Mouse (Mus musculus) heart, postnatal 0 days (tissue): Measurements from ENCODE around the gene Shank3. TPM values are rescaled to one million over a fixed set of nuclear protein-coding genes. Genes with fewer than 3 reads are reported as not detected.

Experiments used
- ATAC-seq: fragments of 200-750 bp; cut with Nextera tagmentation; 2 replicates; pipeline ENCODE4 v1.8.0; 2017; ENCODE audit warnings: low read depth, moderate number of reproducible peaks, moderate library complexity; ENCODE audit not compliant: insufficient read depth
- DNase-seq: peaks from one replicate; pipeline ENCODE4 v3.0.0-alpha.2; 2016; ENCODE audit warnings: low spot score
- H3K27ac ChIP-seq: fragments of 300-500 bp; sonication (generic); 2 replicates; pipeline ENCODE4 v1.5.1; 2014; ENCODE audit warnings: low read depth, mild to moderate bottlenecking
- H3K27me3 ChIP-seq: fragments of 300-500 bp; sonication (generic); 2 replicates; pipeline ENCODE4 v1.6.1; 2014; ENCODE audit warnings: low read length, mixed read lengths; ENCODE audit not compliant: control insufficient read depth, insufficient read depth
- H3K36me3 ChIP-seq: fragments of 300-500 bp; sonication (generic); replicated peaks from 2 replicates; pipeline ENCODE4 v1.6.1; 2014; ENCODE audit warnings: low read length, mixed read lengths; ENCODE audit not compliant: control insufficient read depth, insufficient read depth
- H3K4me1 ChIP-seq: fragments of 300-500 bp; sonication (generic); 2 replicates; pipeline ENCODE4 v1.6.1; 2014; ENCODE audit warnings: antibody characterized with exemption; ENCODE audit not compliant: control insufficient read depth, insufficient read depth
- H3K4me2 ChIP-seq: fragments of 300-500 bp; sonication (generic); 2 replicates; pipeline ENCODE4 v1.6.1; 2014; ENCODE audit warnings: low read depth, mild to moderate bottlenecking, low read length, moderate library complexity
- H3K4me3 ChIP-seq: fragments of 300-500 bp; sonication (generic); 2 replicates; pipeline ENCODE4 v1.5.1; 2014; ENCODE audit warnings: low read depth, low read length
- H3K9ac ChIP-seq: fragments of 300-500 bp; sonication (generic); replicated peaks from 2 replicates; pipeline ENCODE4 v1.6.1; 2014; ENCODE audit warnings: low read depth, low read length, mixed read lengths
- H3K9me3 ChIP-seq: fragments of 300-500 bp; sonication (generic); replicated peaks from 2 replicates; pipeline ENCODE4 v1.6.1; 2016; ENCODE audit warnings: low read length; ENCODE audit not compliant: control insufficient read depth
- CTCF ChIP-seq: IDR thresholded peaks from 2 replicates; pipeline ENCODE4 v1.5.1; 2016; ENCODE audit warnings: antibody characterized with exemption, control low read depth, low read depth
- EP300 ChIP-seq: IDR thresholded peaks from 2 replicates; pipeline ENCODE4 v1.6.1; 2016; ENCODE audit warnings: antibody characterized with exemption, low read depth
- WGBS: fragments of 180-500 bp; shearing (Covaris S2); extraction: QIAGEN DNeasy Blood & Tissue Kit; methylation state at CpG from one replicate; pipeline ENCODE4 v1.1.7; 2014; 5-methylcytosine and 5-hydroxymethylcytosine counted together
- polyA plus RNA-seq: library from polyadenylated mRNA; unstranded; fragments of >200 nt; fragmentation: Nextera tagmentation; extraction: Ambion mirVana; gene quantifications from 2 replicates; pipeline ENCODE4 v1.2.1, GENCODE M21; 2015
- total RNA-seq: library from RNA; depleted of rRNA; stranded (reverse); fragments of >200 nt; gene quantifications from 2 replicates; pipeline ENCODE4 v1.2.3, GENCODE M21; 2014; ENCODE audit warnings: low replicate concordance

Gene Shank3
- total and polyA plus RNA-seq, 2 experiments from 2014 or later: 1.1 to 26.5 TPM

DNA sequence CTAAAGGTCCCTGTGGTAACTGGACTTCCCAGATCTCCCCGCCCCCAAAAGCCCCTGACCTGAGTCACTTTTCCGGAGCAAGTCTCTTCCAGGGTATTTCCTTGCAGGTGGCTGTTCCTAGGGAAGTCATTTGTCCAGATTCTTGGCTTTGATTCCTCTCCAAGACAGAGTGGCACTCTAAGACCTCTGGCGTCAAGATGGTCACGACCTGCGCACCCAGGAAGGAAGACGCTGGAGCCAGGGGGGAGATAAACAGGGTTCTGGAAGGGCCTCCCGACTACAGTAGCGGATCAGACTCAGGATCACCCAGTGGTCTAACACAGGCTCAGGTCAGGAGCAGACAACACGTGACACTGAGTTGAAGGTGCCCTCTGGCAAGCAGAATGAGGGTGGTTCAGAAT lies 22.3 kb upstream of the Shank3 start, which contains the start of gene Arsa:
TSS of gene Arsa (minus strand) at position 335 of the 401 bp plus-strand sequence.
- peaks cover 3% of the 10 kb centered on the region for H3K9me3 ChIP-seq
- 35% methylated on average over 9 of the region's 9 CpGs for WGBS
- TF ChIP-seq CTCF (no peak), EP300 (0 out of 2 replicates have a peak, but pooled peaks have one; percentile 26)
- peak within 1 kb of the TSS; percentile 80 for H3K27ac ChIP-seq
- H3K36me3 ChIP-seq: no peaks in the 10 kb centered on the region
- no peak for ATAC-seq
- H3K4me1 ChIP-seq: peaks cover 10% of the 10 kb centered on the region
- H3K4me3 ChIP-seq: peak within 1 kb of the TSS; percentile 54
- no peaks in the 10 kb centered on the region for H3K27me3 ChIP-seq
- H3K9ac ChIP-seq: peak within 1 kb of the TSS; percentile 46
- no peak for DNase-seq
- H3K4me2 ChIP-seq: peak within 1 kb of the TSS; percentile 88

DNA sequence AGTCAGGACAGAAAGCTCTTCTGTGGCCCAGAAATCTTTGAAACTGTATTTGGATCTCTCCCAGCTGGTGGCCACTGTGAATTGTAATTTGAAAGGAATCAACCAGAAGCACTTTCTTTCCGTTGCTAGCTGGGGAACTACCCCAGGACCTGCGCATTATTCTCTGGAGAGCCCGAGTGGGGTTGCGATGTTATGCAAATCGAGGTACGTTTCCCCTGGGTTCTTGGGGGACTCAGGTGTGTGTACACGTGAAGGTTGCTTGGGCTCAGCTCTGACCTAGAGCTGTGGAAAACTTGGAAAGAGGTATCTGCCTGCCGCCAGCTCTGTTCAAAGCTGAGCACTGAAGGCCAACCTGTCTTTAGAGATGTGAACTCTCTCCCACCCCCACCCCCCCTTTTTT lies 21.6 kb upstream of the Shank3 start:
- Histone ChIP-seq H3K4me2 (peak overlapping the region; percentile 4; the same call in 1 of the 2 replicates), H3K4me3 (no peak overlapping the region), H3K9ac (no peak overlapping the region), H3K27ac (peak overlapping the region; percentile 5; the same call in 1 of the 2 replicates), H3K36me3 (no peaks in the 10 kb centered on the region), H3K4me1 (peaks cover 10% of the 10 kb centered on the region), H3K27me3 (no peaks in the 10 kb centered on the region), H3K9me3 (peaks cover 8% of the 10 kb centered on the region)
- no peak for DNase-seq
- ATAC-seq: no peak
- WGBS: 60% methylated on average over 8 of the region's 8 CpGs
- TF ChIP-seq EP300: no peak

DNA sequence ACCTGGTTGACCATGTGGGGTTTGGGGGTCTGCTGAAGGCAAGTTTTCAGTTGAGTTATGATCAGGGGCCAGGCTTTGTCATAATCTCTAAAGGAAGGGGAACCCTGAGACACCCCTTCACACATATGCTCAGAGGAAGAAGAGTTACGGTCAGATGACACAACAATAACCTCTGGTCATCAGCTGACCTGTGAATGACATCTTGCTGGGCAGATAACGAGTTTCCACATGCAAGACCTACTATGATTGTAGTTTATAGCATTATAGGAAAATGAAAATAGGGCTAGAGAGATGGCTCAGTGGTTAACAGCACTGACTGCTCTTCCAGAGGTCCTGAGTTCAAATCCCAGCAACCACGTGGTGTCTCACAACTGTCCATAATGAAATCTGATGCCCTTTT lies 20.8 kb upstream of the Shank3 start:
- no peak for TF ChIP-seq CTCF
- TF ChIP-seq EP300: no peak
- no peaks in the 10 kb centered on the region for H3K36me3 ChIP-seq

DNA sequence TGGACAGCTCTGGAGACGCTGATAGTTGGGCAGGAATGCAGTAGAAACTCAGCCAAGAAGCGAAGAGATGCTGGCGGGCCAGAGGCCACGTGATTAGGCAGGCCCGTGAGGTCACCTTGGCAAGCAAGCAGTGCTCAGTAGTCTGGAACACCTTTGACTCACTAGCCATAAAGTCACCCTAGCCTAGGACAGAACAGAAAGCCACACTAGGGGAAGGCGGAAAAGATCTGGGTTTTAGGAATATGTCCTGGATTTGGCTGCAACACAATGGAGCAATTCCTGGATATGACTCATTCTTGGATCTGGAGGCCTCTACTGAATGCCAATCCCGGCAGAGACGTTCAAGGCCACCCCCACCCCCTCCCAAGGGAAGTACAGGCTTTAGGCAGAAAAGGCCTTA lies 18.8 kb upstream of the Shank3 start:
- H3K9me3 ChIP-seq: peaks cover 8% of the 10 kb centered on the region
- ATAC-seq (peak; percentile 72), DNase-seq (peak; percentile 77)
- TF ChIP-seq EP300: peak; percentile 85
- no peak for TF ChIP-seq CTCF
- no peak overlapping the region for H3K4me2 ChIP-seq
- WGBS: 19% methylated on average over 8 of the region's 8 CpGs
- no peaks in the 10 kb centered on the region for H3K27me3 ChIP-seq
- H3K4me1 ChIP-seq: peaks cover 3% of the 10 kb centered on the region
- no peak overlapping the region for H3K4me3 ChIP-seq
- H3K27ac ChIP-seq: peak overlapping the region; percentile 43
- H3K9ac ChIP-seq: no peak overlapping the region
- no peaks in the 10 kb centered on the region for H3K36me3 ChIP-seq

More for the DNA sequence above, 20.8 kb upstream of the Shank3 start:
- H3K9me3 ChIP-seq: peaks cover 8% of the 10 kb centered on the region
- H3K9ac ChIP-seq: no peak overlapping the region
- DNase-seq: no peak
- H3K27ac ChIP-seq: no peak overlapping the region
- H3K4me1 ChIP-seq: peaks cover 10% of the 10 kb centered on the region
- H3K4me2 ChIP-seq: no peak overlapping the region
- no peak for ATAC-seq
- no peaks in the 10 kb centered on the region for H3K27me3 ChIP-seq
- WGBS: 84% methylated on average over 3 of the region's 3 CpGs
- no peak overlapping the region for H3K4me3 ChIP-seq

DNA sequence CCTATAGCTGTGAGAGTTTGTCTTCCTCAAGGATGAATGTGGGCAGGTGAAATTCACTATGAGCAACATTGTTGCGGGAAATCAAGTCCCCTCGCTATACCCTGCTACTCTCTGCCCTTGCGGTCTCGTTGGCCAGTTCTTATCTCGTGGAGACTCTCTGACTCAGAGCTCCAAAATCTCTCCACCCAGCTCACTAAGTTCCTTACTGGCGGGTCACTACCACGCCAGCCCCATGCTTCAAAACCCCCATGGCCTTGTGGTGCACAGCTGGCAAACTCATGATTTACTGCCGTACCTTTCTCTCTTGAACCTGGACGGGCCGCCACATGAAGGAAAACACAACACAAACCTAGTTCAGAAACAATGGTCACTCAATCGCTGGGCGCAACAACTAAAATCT lies 11.2 kb upstream of the Shank3 start:
- 45% methylated on average over 12 of the region's 12 CpGs for WGBS
- ATAC-seq: no peak

DNA sequence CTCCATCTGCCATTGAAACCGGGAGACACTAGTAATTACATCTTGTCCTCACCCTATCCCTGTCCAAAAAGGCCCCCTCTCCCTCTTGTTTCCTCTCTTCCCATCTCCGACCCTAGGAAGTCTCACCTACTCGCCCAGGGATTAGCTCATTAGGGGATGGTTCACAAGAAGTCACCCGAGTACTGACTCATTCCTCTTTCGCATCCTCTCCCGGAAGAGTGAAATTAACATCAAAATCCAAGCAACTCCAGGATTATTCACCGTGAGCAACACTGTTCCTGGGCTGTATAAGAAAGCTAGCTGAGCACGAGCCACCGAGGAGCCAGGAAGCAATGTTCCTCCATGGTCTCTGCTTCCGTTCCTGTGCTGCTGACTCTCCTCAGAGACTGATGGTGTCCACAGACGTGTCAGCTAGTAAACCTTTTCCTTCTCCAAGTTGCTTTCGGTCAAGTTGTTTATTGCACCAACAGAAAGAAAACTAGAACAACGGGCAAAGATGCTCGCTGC lies 10.8 kb upstream of the Shank3 start:
- no peak overlapping the region for H3K27ac ChIP-seq
- no peak for ATAC-seq
- H3K4me2 ChIP-seq: no peak overlapping the region
- no peak overlapping the region for H3K9ac ChIP-seq
- no peaks in the 10 kb centered on the region for H3K27me3 ChIP-seq
- TF ChIP-seq CTCF: no peak
- H3K9me3 ChIP-seq: peaks cover 4% of the 10 kb centered on the region; the same call in 1 of the 2 replicates
- H3K4me1 ChIP-seq: no peaks in the 10 kb centered on the region
- H3K36me3 ChIP-seq: no peaks in the 10 kb centered on the region
- 31% methylated on average over 14 of the region's 14 CpGs for WGBS
- no peak for DNase-seq
- H3K4me3 ChIP-seq: no peak overlapping the region

More for the DNA sequence above, 11.2 kb upstream of the Shank3 start:
- Histone ChIP-seq H3K27ac (no peak overlapping the region), H3K9me3 (peaks cover 4% of the 10 kb centered on the region; the same call in 1 of the 2 replicates), H3K27me3 (no peaks in the 10 kb centered on the region), H3K4me2 (no peak overlapping the region), H3K9ac (no peak overlapping the region), H3K4me3 (no peak overlapping the region), H3K36me3 (no peaks in the 10 kb centered on the region), H3K4me1 (no peaks in the 10 kb centered on the region)
- DNase-seq: no peak
- TF ChIP-seq EP300 (no peak), CTCF (no peak)
